Mouse (Mus musculus): ENCODE data around the gene Rbms3. TPM values are rescaled to one million over a fixed set of nuclear protein-coding genes. Genes with fewer than 3 reads are reported as not detected.

The Rbms3 gene
- polyA plus RNA-seq, 1 experiment from 2014 or later = 86.1 TPM

DNA sequence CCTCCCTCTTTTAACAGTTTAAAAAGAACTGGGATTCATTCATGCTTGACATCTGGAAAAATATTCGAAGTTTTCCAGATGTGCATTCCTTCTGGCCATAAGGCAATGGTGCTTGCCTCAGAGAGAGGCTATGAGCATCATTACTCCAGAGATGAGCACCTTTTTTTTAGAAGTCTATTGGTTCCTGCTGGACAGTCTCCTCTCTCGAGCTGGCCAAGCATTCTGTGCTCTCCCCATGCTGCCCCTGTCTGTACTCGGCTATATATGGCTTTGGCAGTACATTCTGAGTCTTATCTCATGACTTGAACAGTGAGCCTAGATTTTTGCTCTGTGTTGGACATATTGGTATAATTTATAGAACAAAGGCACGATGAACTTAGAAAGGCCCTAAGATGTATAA, 952.6 kb downstream of the Rbms3 start:
- peak overlapping the region; percentile 24; the same call in 1 of the 2 replicates for H3K27ac ChIP-seq (replicated peaks; ENCODE audit: low read depth, low read length)
- no peaks in the 10 kb centered on the region for H3K9me3 ChIP-seq (ENCODE audit: control insufficient read depth, low read length)
- whole genome bisulfite sequencing = 49% methylated on average over 4 of the region's 4 CpGs
- H3K4me1 ChIP-seq (ENCODE audit: control insufficient read depth, insufficient read depth, low read length) = no peaks in the 10 kb centered on the region
- DNase-seq (ENCODE audit: low spot score) (peak; percentile 35), ATAC-seq (ENCODE audit: low read depth) (0 out of 2 replicates have a peak, but pooled peaks have one; percentile 44)
- H3K4me2 ChIP-seq (ENCODE audit: low read depth, low read length) = no peak overlapping the region
- no peak overlapping the region for H3K9ac ChIP-seq (ENCODE audit: low read depth, low read length)
- H3K4me3 ChIP-seq (ENCODE audit: low read depth, low read length) = no peak overlapping the region
- 0 out of 2 replicates have a peak, but pooled peaks cover 8% of the 10 kb centered on the region for H3K36me3 ChIP-seq (ENCODE audit: control insufficient read depth, insufficient read depth, low read length)
- no peaks in the 10 kb centered on the region for H3K27me3 ChIP-seq (replicated peaks; ENCODE audit: control insufficient read depth, insufficient read depth, low read length)

DNA sequence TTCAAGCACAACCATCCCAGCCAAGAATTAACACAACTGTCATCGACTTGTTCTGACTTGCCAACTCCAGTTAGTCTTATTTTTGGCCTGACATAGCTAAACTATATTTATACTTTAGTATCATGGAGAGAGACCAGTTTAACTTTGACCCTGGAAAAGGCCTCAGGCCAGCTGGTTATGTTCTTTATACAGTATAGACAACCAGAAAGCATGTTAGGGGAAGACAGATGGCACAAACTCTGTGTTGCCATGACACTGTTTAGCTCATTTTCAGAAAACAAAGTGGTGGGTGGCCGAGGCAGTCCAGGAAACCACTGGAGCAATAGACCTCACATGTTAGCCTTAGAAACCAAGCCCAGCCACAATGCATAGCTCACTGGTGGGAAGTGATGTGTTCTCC, 953.3 kb downstream of the Rbms3 start:
- 0 out of 2 replicates have a peak, but pooled peaks cover 8% of the 10 kb centered on the region for H3K36me3 ChIP-seq (ENCODE audit: control insufficient read depth, insufficient read depth, low read length)
- DNase-seq (ENCODE audit: low spot score) = peak; percentile 59
- H3K27me3 ChIP-seq (replicated peaks; ENCODE audit: control insufficient read depth, insufficient read depth, low read length) = no peaks in the 10 kb centered on the region
- WGBS = 56% methylated on average over 2 of the region's 2 CpGs
- H3K4me3 ChIP-seq (ENCODE audit: low read depth, low read length) = no peak overlapping the region
- H3K9me3 ChIP-seq (ENCODE audit: control insufficient read depth, low read length) = no peaks in the 10 kb centered on the region
- peak overlapping the region; percentile 24 for H3K27ac ChIP-seq (replicated peaks; ENCODE audit: low read depth, low read length)
- H3K4me1 ChIP-seq (ENCODE audit: control insufficient read depth, insufficient read depth, low read length) = no peaks in the 10 kb centered on the region
- peak; percentile 82 for ATAC-seq (ENCODE audit: low read depth)
- H3K4me2 ChIP-seq (ENCODE audit: low read depth, low read length) = no peak overlapping the region
- no peak overlapping the region for H3K9ac ChIP-seq (ENCODE audit: low read depth, low read length)

- H3K27ac ChIP-seq (replicated peaks; ENCODE audit: low read depth, low read length) = no peak overlapping the region
- no peak for DNase-seq (ENCODE audit: low spot score)
- H3K9ac ChIP-seq (ENCODE audit: low read depth, low read length) = no peak overlapping the region
- no peak overlapping the region for H3K4me3 ChIP-seq (ENCODE audit: low read depth, low read length)
- WGBS = 80% methylated on average over 4 of the region's 4 CpGs
- no peaks in the 10 kb centered on the region for H3K27me3 ChIP-seq (replicated peaks; ENCODE audit: control insufficient read depth, insufficient read depth, low read length)
- 0 out of 2 replicates have a peak, but pooled peaks cover 4% of the 10 kb centered on the region for H3K36me3 ChIP-seq (ENCODE audit: control insufficient read depth, insufficient read depth, low read length)
- no peak overlapping the region for H3K4me2 ChIP-seq (ENCODE audit: low read depth, low read length)
- ATAC-seq (ENCODE audit: low read depth) = no peak
- no peaks in the 10 kb centered on the region for H3K9me3 ChIP-seq (ENCODE audit: control insufficient read depth, low read length)
- no peaks in the 10 kb centered on the region for H3K4me1 ChIP-seq (ENCODE audit: control insufficient read depth, insufficient read depth, low read length)
These were observed 955.5 kb downstream of the Rbms3 start for GRCm38 (mm10) chr9:116674191-116674590.

- 82% methylated on average over 4 of the region's 4 CpGs for WGBS
- no peak overlapping the region for H3K27ac ChIP-seq (replicated peaks; ENCODE audit: low read depth, low read length)
- H3K4me3 ChIP-seq (ENCODE audit: low read depth, low read length) = no peak overlapping the region
- peaks cover 8% of the 10 kb centered on the region; the same call in 1 of the 2 replicates for H3K36me3 ChIP-seq (ENCODE audit: control insufficient read depth, insufficient read depth, low read length)
- no peaks in the 10 kb centered on the region for H3K27me3 ChIP-seq (replicated peaks; ENCODE audit: control insufficient read depth, insufficient read depth, low read length)
- ATAC-seq (ENCODE audit: low read depth) = no peak
- no peaks in the 10 kb centered on the region for H3K4me1 ChIP-seq (ENCODE audit: control insufficient read depth, insufficient read depth, low read length)
- no peak overlapping the region for H3K9ac ChIP-seq (ENCODE audit: low read depth, low read length)
- H3K4me2 ChIP-seq (ENCODE audit: low read depth, low read length) = no peak overlapping the region
- no peaks in the 10 kb centered on the region for H3K9me3 ChIP-seq (ENCODE audit: control insufficient read depth, low read length)
- DNase-seq (ENCODE audit: low spot score) = no peak
These were observed 968.7 kb downstream of the Rbms3 start for GRCm38 (mm10) chr9:116661026-116661425.

- ATAC-seq (ENCODE audit: low read depth) (no peak), DNase-seq (ENCODE audit: low spot score) (no peak)
- H3K27ac ChIP-seq (replicated peaks; ENCODE audit: low read depth, low read length) = no peak overlapping the region
- no peak overlapping the region for H3K4me2 ChIP-seq (ENCODE audit: low read depth, low read length)
- H3K9me3 ChIP-seq (ENCODE audit: control insufficient read depth, low read length) = no peaks in the 10 kb centered on the region
- WGBS = 69% methylated on average over 1 of the region's 1 CpGs
- no peaks in the 10 kb centered on the region for H3K27me3 ChIP-seq (replicated peaks; ENCODE audit: control insufficient read depth, insufficient read depth, low read length)
- peaks cover 8% of the 10 kb centered on the region; the same call in 1 of the 2 replicates for H3K36me3 ChIP-seq (ENCODE audit: control insufficient read depth, insufficient read depth, low read length)
- no peak overlapping the region for H3K9ac ChIP-seq (ENCODE audit: low read depth, low read length)
- no peak overlapping the region for H3K4me3 ChIP-seq (ENCODE audit: low read depth, low read length)
- H3K4me1 ChIP-seq (ENCODE audit: control insufficient read depth, insufficient read depth, low read length) = no peaks in the 10 kb centered on the region
These were observed 969.8 kb downstream of the Rbms3 start for GRCm38 (mm10) chr9:116659936-116660335.

DNA sequence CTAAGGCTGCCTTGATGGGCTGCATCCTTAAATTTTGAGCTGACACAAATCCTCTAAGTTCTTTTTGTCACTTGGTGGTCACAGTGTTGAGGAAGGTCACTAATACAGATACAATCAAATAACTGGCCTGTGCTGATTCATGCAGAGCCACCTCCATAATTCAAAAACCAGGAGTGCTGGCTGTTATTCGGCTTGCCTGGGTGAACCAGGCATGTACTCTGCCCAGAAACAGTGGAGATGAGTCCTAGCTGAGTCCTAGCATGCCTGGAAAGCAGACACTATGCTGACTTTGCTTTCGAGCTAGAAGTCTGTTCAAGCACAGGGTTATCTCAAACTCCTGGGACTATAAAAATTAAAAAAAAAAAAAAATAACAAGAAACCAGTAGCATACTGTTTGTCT, 972.6 kb downstream of the Rbms3 start:
- Histone ChIP-seq H3K4me3 (ENCODE audit: low read depth, low read length) (no peak overlapping the region), H3K27ac (replicated peaks; ENCODE audit: low read depth, low read length) (no peak overlapping the region), H3K4me2 (ENCODE audit: low read depth, low read length) (no peak overlapping the region), H3K27me3 (replicated peaks; ENCODE audit: control insufficient read depth, insufficient read depth, low read length) (no peaks in the 10 kb centered on the region), H3K4me1 (ENCODE audit: control insufficient read depth, insufficient read depth, low read length) (no peaks in the 10 kb centered on the region), H3K9ac (ENCODE audit: low read depth, low read length) (no peak overlapping the region), H3K36me3 (ENCODE audit: control insufficient read depth, insufficient read depth, low read length) (no peaks in the 10 kb centered on the region), H3K9me3 (ENCODE audit: control insufficient read depth, low read length) (no peaks in the 10 kb centered on the region)
- 79% methylated on average over 2 of the region's 2 CpGs for WGBS
- DNase-seq (ENCODE audit: low spot score) (no peak), ATAC-seq (ENCODE audit: low read depth) (no peak)

DNA sequence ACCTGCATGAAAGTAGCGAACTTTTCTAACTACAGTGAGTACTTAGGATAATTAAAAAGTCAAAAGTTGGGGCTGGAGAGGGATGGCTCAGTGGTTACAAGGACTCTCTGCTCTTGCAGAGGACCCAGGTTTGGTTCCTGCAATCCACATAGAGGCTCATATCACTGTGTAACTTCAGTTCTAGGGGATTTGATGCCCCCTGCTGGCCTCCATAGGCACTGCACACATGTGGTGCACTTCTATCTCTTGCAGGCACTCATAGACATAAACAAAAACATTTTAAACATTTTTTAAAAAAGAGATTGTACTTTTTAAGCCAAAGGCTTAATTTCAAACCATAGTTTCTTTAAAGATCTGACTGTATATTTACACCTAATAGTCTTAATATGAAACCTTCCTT, 978.3 kb downstream of the Rbms3 start:
- ATAC-seq (ENCODE audit: low read depth) (no peak), DNase-seq (ENCODE audit: low spot score) (no peak)
- H3K4me3 ChIP-seq (ENCODE audit: low read depth, low read length) = no peak overlapping the region
- H3K27ac ChIP-seq (replicated peaks; ENCODE audit: low read depth, low read length) = no peak overlapping the region
- WGBS = 95% methylated on average over 1 of the region's 1 CpGs
- no peaks in the 10 kb centered on the region for H3K36me3 ChIP-seq (ENCODE audit: control insufficient read depth, insufficient read depth, low read length)
- no peaks in the 10 kb centered on the region for H3K9me3 ChIP-seq (ENCODE audit: control insufficient read depth, low read length)
- no peak overlapping the region for H3K9ac ChIP-seq (ENCODE audit: low read depth, low read length)
- H3K27me3 ChIP-seq (replicated peaks; ENCODE audit: control insufficient read depth, insufficient read depth, low read length) = no peaks in the 10 kb centered on the region
- H3K4me1 ChIP-seq (ENCODE audit: control insufficient read depth, insufficient read depth, low read length) = peaks cover 6% of the 10 kb centered on the region; the same call in 1 of the 2 replicates
- no peak overlapping the region for H3K4me2 ChIP-seq (ENCODE audit: low read depth, low read length)

GRCm38 (mm10) chr9:116649955-116650354, 979.8 kb downstream of the Rbms3 start:
- DNase-seq (ENCODE audit: low spot score) = no peak
- Histone ChIP-seq H3K9me3 (ENCODE audit: control insufficient read depth, low read length) (no peaks in the 10 kb centered on the region), H3K4me2 (ENCODE audit: low read depth, low read length) (no peak overlapping the region), H3K27ac (replicated peaks; ENCODE audit: low read depth, low read length) (no peak overlapping the region), H3K9ac (ENCODE audit: low read depth, low read length) (no peak overlapping the region), H3K4me3 (ENCODE audit: low read depth, low read length) (no peak overlapping the region), H3K36me3 (ENCODE audit: control insufficient read depth, insufficient read depth, low read length) (no peaks in the 10 kb centered on the region), H3K27me3 (replicated peaks; ENCODE audit: control insufficient read depth, insufficient read depth, low read length) (no peaks in the 10 kb centered on the region), H3K4me1 (ENCODE audit: control insufficient read depth, insufficient read depth, low read length) (peaks cover 6% of the 10 kb centered on the region; the same call in 1 of the 2 replicates)
- no peak for ATAC-seq (ENCODE audit: low read depth)
- 64% methylated on average over 4 of the region's 4 CpGs for WGBS

- DNase-seq (ENCODE audit: low spot score) (no peak), ATAC-seq (ENCODE audit: low read depth) (no peak)
- Histone ChIP-seq H3K4me1 (ENCODE audit: control insufficient read depth, insufficient read depth, low read length) (peaks cover 6% of the 10 kb centered on the region; the same call in 1 of the 2 replicates), H3K9ac (ENCODE audit: low read depth, low read length) (no peak overlapping the region), H3K9me3 (ENCODE audit: control insufficient read depth, low read length) (no peaks in the 10 kb centered on the region), H3K36me3 (ENCODE audit: control insufficient read depth, insufficient read depth, low read length) (no peaks in the 10 kb centered on the region), H3K27ac (replicated peaks; ENCODE audit: low read depth, low read length) (no peak overlapping the region), H3K4me2 (ENCODE audit: low read depth, low read length) (no peak overlapping the region), H3K4me3 (ENCODE audit: low read depth, low read length) (no peak overlapping the region), H3K27me3 (replicated peaks; ENCODE audit: control insufficient read depth, insufficient read depth, low read length) (no peaks in the 10 kb centered on the region)
- 32% methylated on average over 9 of the region's 9 CpGs for WGBS
These were observed 980.5 kb downstream of the Rbms3 start for GRCm38 (mm10) chr9:116649086-116649792.
